Mouse (Mus musculus): ENCODE measurements around the gene Pnmal2. TPM values are rescaled to one million over a fixed set of nuclear protein-coding genes. Genes with fewer than 3 reads are reported as not detected.

Pnmal2 gene
- polyA plus RNA-seq, 1 experiment from 2014 or later = 3.3 TPM

DNA sequence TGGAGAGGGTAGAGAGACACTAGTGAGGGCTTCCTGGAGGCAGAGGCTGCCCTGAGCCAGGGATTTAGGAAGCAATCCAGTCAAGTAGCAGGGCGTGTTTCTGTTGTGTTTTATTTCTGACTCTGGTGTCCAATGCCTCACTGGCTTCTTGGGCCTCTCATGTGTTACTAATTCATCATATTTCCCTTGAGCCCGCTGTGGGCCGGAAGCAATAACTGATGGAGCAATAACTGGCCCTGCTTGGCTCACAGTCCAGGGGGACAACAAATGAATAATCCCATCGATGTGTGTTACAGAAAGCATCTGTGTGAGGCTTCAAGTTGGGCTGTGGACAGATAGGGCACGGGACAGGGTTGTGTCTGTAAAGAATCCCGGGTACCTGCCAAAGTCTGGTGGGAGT is 32.1 kb upstream of the Pnmal2 start:
- H3K27ac ChIP-seq (ENCODE audit: low read depth) = no peak overlapping the region
- H3K9ac ChIP-seq = no peak overlapping the region
- H3K36me3 ChIP-seq (ENCODE audit: insufficient read depth) = peaks cover 31% of the 10 kb centered on the region
- H3K4me3 ChIP-seq (ENCODE audit: low read depth, low read length) = no peak overlapping the region
- DNase-seq (no peak), ATAC-seq (ENCODE audit: insufficient read depth) (no peak)
- peaks cover 4% of the 10 kb centered on the region; the same call in 1 of the 2 replicates for H3K4me1 ChIP-seq (ENCODE audit: insufficient read depth)
- H3K27me3 ChIP-seq (ENCODE audit: insufficient read depth, low read length) = peaks cover 10% of the 10 kb centered on the region; the same call in 1 of the 2 replicates
- no peaks in the 10 kb centered on the region for H3K9me3 ChIP-seq (ENCODE audit: low read depth, low read length)
- no peak for TF ChIP-seq CTCF (IDR thresholded peaks at IDR 0.05; ENCODE audit: low read depth)
- H3K4me2 ChIP-seq = no peak overlapping the region
- 62% methylated on average over 6 of the region's 6 CpGs for WGBS

DNA sequence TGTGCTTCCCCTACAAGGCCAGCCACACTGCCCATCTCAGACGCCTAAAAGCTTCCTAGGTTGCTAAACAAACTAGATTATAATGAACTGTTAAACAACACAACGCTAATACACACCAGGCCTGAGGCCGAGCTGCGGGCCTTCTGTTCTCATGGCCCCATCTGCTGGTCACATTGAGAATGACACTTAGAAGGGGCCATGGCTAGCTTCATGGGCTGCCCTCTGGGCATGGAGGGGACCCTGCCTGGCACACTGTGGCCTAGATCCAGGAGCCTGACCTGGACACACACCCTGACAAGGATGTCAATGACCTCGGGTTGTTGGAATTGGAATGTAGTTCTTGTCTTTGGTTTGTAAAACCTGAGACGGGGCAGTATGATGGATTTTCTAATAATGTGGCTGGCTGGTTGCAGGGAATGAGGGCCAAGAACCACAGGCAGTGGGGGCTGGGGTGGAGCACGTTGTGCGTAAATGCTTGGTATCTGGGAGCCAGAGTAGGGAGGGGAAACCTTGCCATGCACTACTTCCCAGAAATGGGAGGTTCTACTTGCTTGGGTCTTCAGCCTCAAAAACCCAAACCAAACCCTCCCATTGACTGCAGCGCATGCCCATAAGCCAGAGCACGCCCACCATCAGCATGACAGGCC is 30.6 kb upstream of the Pnmal2 start:
- DNase-seq (peak; percentile 93), ATAC-seq (ENCODE audit: insufficient read depth) (peak; percentile 62)

DNA sequence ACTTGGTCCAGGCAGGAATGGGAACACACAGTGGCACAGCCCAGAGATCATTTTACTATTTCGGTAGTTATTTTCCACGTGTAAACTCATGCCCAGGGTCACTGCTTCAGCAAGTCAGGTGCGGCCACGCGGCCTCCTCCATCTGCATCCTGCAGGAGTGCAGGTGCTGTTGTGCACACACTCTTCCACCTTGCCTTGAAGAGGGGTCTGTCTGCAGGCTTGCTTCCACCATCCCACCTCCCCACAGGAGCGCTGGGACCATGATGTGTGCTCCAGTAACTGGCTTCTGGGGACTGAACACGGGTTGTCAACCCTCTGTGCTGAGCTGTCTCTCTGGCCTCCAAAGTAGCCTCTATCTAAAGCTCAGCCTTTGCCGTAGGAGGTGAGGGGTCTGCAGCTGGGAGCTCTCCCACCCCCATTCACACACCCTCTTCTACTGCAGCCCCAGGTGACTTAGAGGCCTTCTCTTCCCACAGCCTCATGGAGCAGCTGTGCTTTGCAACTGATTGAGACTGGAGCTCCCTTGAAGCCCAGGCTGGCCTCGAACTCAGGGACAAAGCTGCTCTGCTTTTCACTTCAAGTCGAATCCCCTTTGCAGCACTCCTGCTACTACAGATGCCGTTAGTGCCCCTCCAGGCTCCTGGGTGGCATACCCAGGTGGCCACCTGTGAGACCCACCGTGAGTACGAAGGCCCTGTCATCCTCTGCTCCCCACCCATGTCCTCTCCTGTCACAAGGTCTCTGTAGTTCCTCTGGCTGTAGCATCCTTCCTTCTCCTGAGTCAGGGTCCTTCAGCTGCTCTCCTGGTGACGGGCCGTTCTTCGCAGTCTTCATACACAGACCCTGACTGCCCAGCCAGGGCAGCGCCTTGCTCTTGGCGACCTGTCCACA is 29.8 kb upstream of the Pnmal2 start:
- Histone ChIP-seq H3K36me3 (ENCODE audit: insufficient read depth) (peaks cover 55% of the 10 kb centered on the region), H3K4me3 (ENCODE audit: low read depth, low read length) (no peak overlapping the region), H3K4me2 (no peak overlapping the region), H3K27me3 (ENCODE audit: insufficient read depth, low read length) (no peaks in the 10 kb centered on the region; the same call in 1 of the 2 replicates), H3K9ac (no peak overlapping the region), H3K27ac (ENCODE audit: low read depth) (no peak overlapping the region), H3K9me3 (ENCODE audit: low read depth, low read length) (no peaks in the 10 kb centered on the region), H3K4me1 (ENCODE audit: insufficient read depth) (no peaks in the 10 kb centered on the region)
- ATAC-seq (ENCODE audit: insufficient read depth) = no peak
- DNase-seq = no peak
- WGBS = 79% methylated on average over 18 of the region's 18 CpGs
- no peak for TF ChIP-seq CTCF (IDR thresholded peaks at IDR 0.05; ENCODE audit: low read depth)

More for the DNA sequence above, 30.6 kb upstream of the Pnmal2 start:
- no peak overlapping the region for H3K27ac ChIP-seq (ENCODE audit: low read depth)
- H3K36me3 ChIP-seq (ENCODE audit: insufficient read depth) = peaks cover 47% of the 10 kb centered on the region
- no peak overlapping the region for H3K4me2 ChIP-seq
- H3K9me3 ChIP-seq (ENCODE audit: low read depth, low read length) = no peaks in the 10 kb centered on the region
- H3K9ac ChIP-seq = no peak overlapping the region
- 27% methylated on average over 10 of the region's 10 CpGs for WGBS
- peak; percentile 92 for TF ChIP-seq CTCF (IDR thresholded peaks at IDR 0.05; ENCODE audit: low read depth)
- no peaks in the 10 kb centered on the region; the same call in 1 of the 2 replicates for H3K4me1 ChIP-seq (ENCODE audit: insufficient read depth)
- H3K27me3 ChIP-seq (ENCODE audit: insufficient read depth, low read length) = peaks cover 3% of the 10 kb centered on the region; the same call in 1 of the 2 replicates
- no peak overlapping the region for H3K4me3 ChIP-seq (ENCODE audit: low read depth, low read length)

DNA sequence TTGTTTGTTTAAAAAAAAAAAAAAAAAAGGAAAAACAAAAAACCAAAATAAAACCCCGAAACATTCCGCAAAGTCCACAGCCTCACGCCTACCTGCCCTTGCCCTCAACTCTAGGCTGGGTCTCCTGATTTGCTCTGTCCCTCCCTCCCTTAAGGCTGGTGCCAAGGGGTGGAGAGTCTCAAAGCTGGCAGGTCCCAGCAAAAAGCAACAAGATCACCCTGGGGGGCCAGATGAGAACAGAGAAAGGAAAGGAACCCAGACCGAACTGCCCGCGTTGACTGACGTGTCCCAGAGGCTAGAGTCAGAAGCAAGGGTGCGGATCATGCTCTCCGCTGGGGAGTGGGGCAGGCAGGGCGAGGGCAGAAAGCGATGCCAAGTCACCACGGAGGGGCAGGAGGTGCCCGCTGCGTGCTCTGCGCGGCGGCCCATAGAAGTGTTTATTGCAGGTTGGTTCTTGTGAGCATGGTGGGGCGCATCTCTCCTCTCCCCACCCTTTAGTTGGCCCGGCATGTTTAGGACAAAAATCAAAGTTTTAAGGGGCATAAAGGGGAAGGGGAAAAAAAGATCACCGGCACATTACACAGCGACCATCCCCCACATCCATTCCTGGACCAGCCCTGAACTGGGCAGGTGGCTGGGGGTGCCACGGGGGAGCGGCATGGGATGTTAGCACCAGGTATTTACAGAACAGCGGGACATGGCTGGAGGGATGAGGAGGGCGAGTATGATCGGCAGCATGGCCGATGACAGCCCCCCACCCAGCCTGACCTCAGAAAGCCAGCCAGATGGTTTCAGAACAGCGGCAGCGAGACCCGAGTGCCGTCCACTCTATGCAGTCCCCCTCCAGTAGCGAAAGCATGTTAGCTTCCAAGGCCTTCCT is 28.8 kb upstream of the Pnmal2 start:
- H3K36me3 ChIP-seq (ENCODE audit: insufficient read depth) = peaks cover 61% of the 10 kb centered on the region
- H3K4me2 ChIP-seq = no peak overlapping the region

DNA sequence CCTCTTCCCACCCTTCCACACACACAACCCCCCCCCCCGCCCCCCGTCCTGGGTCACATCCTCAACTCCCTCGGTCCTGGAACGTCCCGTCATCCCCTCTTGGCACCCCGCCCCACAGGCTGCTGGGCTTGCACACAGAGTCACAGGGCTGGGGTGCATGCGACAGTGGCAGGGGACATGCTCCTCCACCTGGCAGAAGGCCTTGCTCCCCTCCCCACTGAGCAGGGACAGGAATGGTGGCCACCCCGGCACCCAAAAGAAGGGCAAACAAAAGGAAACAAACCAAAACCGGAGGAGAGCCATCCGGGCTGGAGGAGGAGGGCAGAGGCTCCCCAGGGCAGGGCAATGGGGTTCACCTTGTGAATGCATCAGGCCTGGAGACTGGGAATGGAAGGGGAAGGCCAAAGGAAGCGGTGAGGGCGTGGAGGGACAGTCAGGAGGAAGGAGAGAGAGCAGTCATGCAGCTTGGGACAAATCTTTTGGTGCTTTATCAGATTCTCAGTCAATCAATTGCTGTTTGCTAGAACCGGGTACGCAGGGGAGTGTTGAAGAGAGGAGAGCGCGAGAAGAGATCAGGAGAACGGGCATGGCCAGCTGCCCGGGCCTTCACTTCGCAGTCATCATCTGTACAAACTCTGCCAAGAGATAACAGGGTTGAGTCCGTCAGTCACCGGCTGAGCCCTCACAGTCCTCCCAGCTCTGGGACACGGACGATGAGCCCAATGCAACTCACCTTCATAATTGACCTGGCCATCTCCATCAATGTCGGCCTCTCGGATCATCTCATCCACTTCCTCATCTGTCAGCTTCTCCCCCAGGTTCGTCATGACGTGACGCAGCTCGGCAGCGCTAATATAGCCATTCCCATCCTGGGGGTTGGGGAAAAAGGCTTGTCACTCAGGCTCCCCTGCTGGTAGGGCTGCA is 27.9 kb upstream of the Pnmal2 start:
- no peak overlapping the region for H3K9ac ChIP-seq
- H3K27ac ChIP-seq (ENCODE audit: low read depth) = no peak overlapping the region
- H3K27me3 ChIP-seq (ENCODE audit: insufficient read depth, low read length) = no peaks in the 10 kb centered on the region
- TF ChIP-seq CTCF (IDR thresholded peaks at IDR 0.05; ENCODE audit: low read depth) = no peak
- peaks cover 69% of the 10 kb centered on the region for H3K36me3 ChIP-seq (ENCODE audit: insufficient read depth)
- peaks cover 7% of the 10 kb centered on the region; the same call in 1 of the 2 replicates for H3K4me1 ChIP-seq (ENCODE audit: insufficient read depth)
- no peak overlapping the region for H3K4me2 ChIP-seq
- no peak for DNase-seq
- ATAC-seq (ENCODE audit: insufficient read depth) = no peak
- 51% methylated on average over 30 of the region's 30 CpGs for WGBS
- H3K9me3 ChIP-seq (ENCODE audit: low read depth, low read length) = no peaks in the 10 kb centered on the region
- H3K4me3 ChIP-seq (ENCODE audit: low read depth, low read length) = no peak overlapping the region

More for the DNA sequence above, 28.8 kb upstream of the Pnmal2 start:
- H3K9me3 ChIP-seq (ENCODE audit: low read depth, low read length) = no peaks in the 10 kb centered on the region
- DNase-seq (no peak), ATAC-seq (ENCODE audit: insufficient read depth) (no peak)
- H3K4me3 ChIP-seq (ENCODE audit: low read depth, low read length) = no peak overlapping the region
- H3K9ac ChIP-seq = no peak overlapping the region
- no peaks in the 10 kb centered on the region for H3K27me3 ChIP-seq (ENCODE audit: insufficient read depth, low read length)
- WGBS = 84% methylated on average over 32 of the region's 32 CpGs
- H3K4me1 ChIP-seq (ENCODE audit: insufficient read depth) = no peaks in the 10 kb centered on the region
- H3K27ac ChIP-seq (ENCODE audit: low read depth) = no peak overlapping the region
- TF ChIP-seq CTCF (IDR thresholded peaks at IDR 0.05; ENCODE audit: low read depth) = no peak

DNA sequence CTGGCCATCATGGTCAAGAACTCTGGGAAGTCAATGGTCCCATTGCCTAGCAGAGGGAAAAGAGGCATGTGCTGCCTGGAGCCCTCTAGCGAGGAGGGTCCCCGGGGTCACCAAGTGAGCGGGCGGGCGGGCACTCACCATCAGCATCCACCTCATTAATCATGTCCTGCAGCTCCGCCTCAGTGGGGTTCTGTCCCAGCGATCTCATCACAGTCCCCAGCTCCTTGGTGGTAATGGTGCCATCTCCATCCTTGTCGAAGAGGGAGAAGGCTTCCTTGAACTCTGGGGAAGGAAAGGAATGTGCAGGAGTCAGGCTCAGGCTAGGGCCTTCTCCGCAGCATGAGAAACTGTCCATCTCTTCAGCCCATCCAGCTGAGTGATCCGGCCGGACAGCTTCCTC is 27.0 kb upstream of the Pnmal2 start:
- 45% methylated on average over 11 of the region's 11 CpGs for WGBS
- no peaks in the 10 kb centered on the region for H3K9me3 ChIP-seq (ENCODE audit: low read depth, low read length)
- H3K9ac ChIP-seq = no peak overlapping the region
- H3K4me2 ChIP-seq = no peak overlapping the region
- peaks cover 14% of the 10 kb centered on the region for H3K4me1 ChIP-seq (ENCODE audit: insufficient read depth)
- H3K36me3 ChIP-seq (ENCODE audit: insufficient read depth) = peaks cover 77% of the 10 kb centered on the region
- H3K27me3 ChIP-seq (ENCODE audit: insufficient read depth, low read length) = no peaks in the 10 kb centered on the region
- no peak overlapping the region for H3K4me3 ChIP-seq (ENCODE audit: low read depth, low read length)
- H3K27ac ChIP-seq (ENCODE audit: low read depth) = no peak overlapping the region
- ATAC-seq (ENCODE audit: insufficient read depth) (no peak), DNase-seq (no peak)
- TF ChIP-seq CTCF (IDR thresholded peaks at IDR 0.05; ENCODE audit: low read depth) = no peak

Measured in lung, embryonic 14.5 days (tissue).